Mouse (Mus musculus): ENCODE measurements around the gene Eif2ak1. TPM values are rescaled to one million over a fixed set of nuclear protein-coding genes. Genes with fewer than 3 reads are reported as not detected.
A peak's percentile ranks its signal among the peaks of the same experiment; 100 is the strongest.
"Not testable (repeated sequence)": the region's sequence is repeated elsewhere in the genome, so short reads cannot be mapped to it uniquely, and the experiment has no call there.

The Eif2ak1 gene
- total RNA-seq (2014; fragmentation: Nextera tagmentation) (52.6 and 73.0 TPM in 2 replicates), total RNA-seq (2017) (31.9 and 34.6 TPM in 2 replicates), polyA plus RNA-seq (2012) (12.9 and 18.9 TPM in 2 replicates)

DNA sequence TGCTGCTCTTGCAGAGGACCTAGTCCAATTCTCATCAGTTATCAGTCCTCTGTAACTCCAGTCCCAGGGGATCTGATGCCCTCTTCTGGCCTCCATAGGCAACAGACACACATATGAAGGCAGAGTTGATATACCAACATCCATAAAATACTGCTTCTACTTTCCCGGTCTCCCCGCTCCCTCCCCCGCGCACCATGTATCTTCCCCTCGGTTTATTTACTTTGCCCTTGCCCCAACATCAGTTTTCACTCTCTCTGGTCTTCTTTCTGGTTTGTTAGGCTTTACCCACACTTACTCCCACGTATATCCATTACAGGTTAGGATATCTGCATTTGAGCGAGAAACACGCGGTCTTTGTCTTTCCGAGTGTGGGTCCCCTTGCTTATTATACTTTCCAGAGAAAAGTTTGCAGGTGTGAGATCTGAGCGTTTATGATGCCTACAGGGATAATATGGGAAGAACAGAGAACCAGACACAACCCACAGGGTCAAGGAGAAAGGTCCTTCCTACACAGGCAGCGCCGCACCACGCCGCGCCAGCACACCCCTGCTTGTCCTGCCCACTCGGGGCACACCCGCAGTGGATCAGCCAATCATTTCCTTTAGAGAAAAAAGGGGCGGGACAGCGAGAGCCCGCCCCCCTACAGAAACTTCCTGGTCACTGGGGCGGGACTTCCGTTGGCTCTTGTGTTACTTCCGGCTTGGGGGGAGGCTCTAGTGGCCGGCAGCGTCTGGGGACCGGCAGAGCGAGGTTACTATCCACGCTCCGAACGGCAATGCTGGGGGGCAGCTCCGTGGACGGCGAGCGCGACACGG is at the start of gene Eif2ak1:
Eif2ak1 (plus strand) TSS at position 673 of the 815 bp plus-strand sequence.
- H3K4me3 ChIP-seq (ENCODE audit: low read depth, low read length) = peak within 1 kb of the TSS; percentile 99
- peak; percentile 96 for DNase-seq (ENCODE audit: low spot score)
- TF ChIP-seq GATA1 (IDR thresholded peaks at IDR 0.05; ENCODE audit: borderline replicate concordance, low read length) (no peak), CTCF (IDR thresholded peaks at IDR 0.05; ENCODE audit: low read depth, low read length) (peak; percentile 17; the same call in 1 of the 2 replicates)
- H3K27me3 ChIP-seq (ENCODE audit: insufficient read depth, low read length) = peaks cover 14% of the 10 kb centered on the region
- H3K4me1 ChIP-seq (ENCODE audit: insufficient read depth, low read depth, low read length) = peaks cover 30% of the 10 kb centered on the region
- ATAC-seq (ENCODE audit: extremely low read depth, insufficient number of reproducible peaks, low FRiP score, poor library complexity, severe bottlenecking) = peak; percentile 91
- peaks cover 11% of the 10 kb centered on the region for H3K36me3 ChIP-seq (replicated peaks)
- no peaks in the 10 kb centered on the region for H3K9me3 ChIP-seq (replicated peaks)

DNA sequence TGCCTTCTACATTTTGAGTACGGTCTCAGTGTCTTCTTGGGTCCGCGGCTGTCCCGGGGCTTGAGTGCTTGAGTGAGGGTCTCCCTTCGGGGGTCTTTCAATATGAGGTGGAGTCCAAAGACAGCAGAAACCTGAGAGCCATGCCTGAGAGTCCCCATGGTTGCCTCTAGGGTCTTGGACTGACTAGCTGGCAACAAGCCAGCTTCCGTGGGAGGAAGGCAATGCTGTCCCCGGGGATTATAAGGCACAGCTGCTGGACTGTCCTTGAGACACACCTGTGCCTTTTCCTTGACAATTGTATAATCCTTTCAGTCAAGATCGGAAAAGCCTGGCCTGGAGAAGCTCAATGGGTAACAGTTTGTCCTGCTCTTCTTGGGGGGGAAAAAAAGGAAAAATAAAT is 35.6 kb upstream of the Eif2ak1 start:
- Histone ChIP-seq H3K4me1 (ENCODE audit: insufficient read depth, low read depth, low read length) (no peaks in the 10 kb centered on the region), H3K4me3 (ENCODE audit: low read depth, low read length) (no peak overlapping the region), H3K9me3 (replicated peaks) (no peaks in the 10 kb centered on the region), H3K27me3 (ENCODE audit: insufficient read depth, low read length) (peaks cover 27% of the 10 kb centered on the region), H3K36me3 (replicated peaks) (no peaks in the 10 kb centered on the region)
- DNase-seq (ENCODE audit: low spot score) = no peak
- TF ChIP-seq TAL1 (conservative IDR thresholded peaks at IDR 0.05; ENCODE audit: low read depth, low read length) (no peak), GATA2 (IDR thresholded peaks at IDR 0.05; ENCODE audit: borderline replicate concordance, low read depth, low read length) (no peak), CTCF (IDR thresholded peaks at IDR 0.05; ENCODE audit: low read depth, low read length) (no peak), GATA1 (IDR thresholded peaks at IDR 0.05; ENCODE audit: borderline replicate concordance, low read length) (no peak), POLR2AphosphoS5 (IDR thresholded peaks at IDR 0.05; ENCODE audit: insufficient replicate concordance, low read depth, low read length) (no peak)
- ATAC-seq (ENCODE audit: extremely low read depth, insufficient number of reproducible peaks, low FRiP score, poor library complexity, severe bottlenecking) = no peak

DNA sequence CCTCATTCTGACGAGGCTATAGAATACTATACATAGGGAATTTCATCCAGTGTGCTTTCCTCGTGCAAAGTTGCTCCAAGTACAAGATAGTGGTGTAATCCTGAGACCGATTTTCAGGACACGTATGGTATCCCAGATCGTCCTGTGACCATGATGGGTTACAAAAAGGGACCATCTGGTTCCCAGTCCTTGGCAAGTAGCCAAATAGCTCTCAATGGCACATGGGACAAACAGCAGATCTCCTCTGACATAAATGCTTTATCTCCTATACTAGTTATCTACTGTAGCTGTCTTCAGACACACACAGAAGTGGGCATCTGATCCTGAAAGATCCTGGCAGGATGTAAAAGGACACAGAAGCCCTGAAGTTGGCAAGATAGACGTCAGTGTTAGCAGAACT is 32.2 kb upstream of the Eif2ak1 start:
- Histone ChIP-seq H3K36me3 (replicated peaks) (no peaks in the 10 kb centered on the region), H3K9me3 (replicated peaks) (no peaks in the 10 kb centered on the region), H3K4me1 (ENCODE audit: insufficient read depth, low read depth, low read length) (no peaks in the 10 kb centered on the region), H3K4me3 (ENCODE audit: low read depth, low read length) (no peak overlapping the region), H3K27me3 (ENCODE audit: insufficient read depth, low read length) (peaks cover 27% of the 10 kb centered on the region)
- no peak for DNase-seq (ENCODE audit: low spot score)
- ATAC-seq (ENCODE audit: extremely low read depth, insufficient number of reproducible peaks, low FRiP score, poor library complexity, severe bottlenecking) = no peak
- no peak for TF ChIP-seq CTCF (IDR thresholded peaks at IDR 0.05; ENCODE audit: low read depth, low read length)
- no peak for TF ChIP-seq GATA1 (IDR thresholded peaks at IDR 0.05; ENCODE audit: borderline replicate concordance, low read length)
- no peak for TF ChIP-seq GATA2 (IDR thresholded peaks at IDR 0.05; ENCODE audit: borderline replicate concordance, low read depth, low read length)
- no peak for TF ChIP-seq POLR2AphosphoS5 (IDR thresholded peaks at IDR 0.05; ENCODE audit: insufficient replicate concordance, low read depth, low read length)
- no peak for TF ChIP-seq TAL1 (conservative IDR thresholded peaks at IDR 0.05; ENCODE audit: low read depth, low read length)

- DNase-seq (ENCODE audit: low spot score); H3K4me3 ChIP-seq (ENCODE audit: low read depth, low read length); ATAC-seq (ENCODE audit: extremely low read depth, insufficient number of reproducible peaks, low FRiP score, poor library complexity, severe bottlenecking); H3K9me3 ChIP-seq (replicated peaks); H3K36me3 ChIP-seq (replicated peaks); H3K4me1 ChIP-seq (ENCODE audit: insufficient read depth, low read depth, low read length): not testable (repeated sequence)
- H3K27me3 ChIP-seq (ENCODE audit: insufficient read depth, low read length) = peaks cover 15% of the 10 kb centered on the region
Observed at GRCm38 (mm10) chr5:143801216-143801615, 16.4 kb upstream of the Eif2ak1 start.

DNA sequence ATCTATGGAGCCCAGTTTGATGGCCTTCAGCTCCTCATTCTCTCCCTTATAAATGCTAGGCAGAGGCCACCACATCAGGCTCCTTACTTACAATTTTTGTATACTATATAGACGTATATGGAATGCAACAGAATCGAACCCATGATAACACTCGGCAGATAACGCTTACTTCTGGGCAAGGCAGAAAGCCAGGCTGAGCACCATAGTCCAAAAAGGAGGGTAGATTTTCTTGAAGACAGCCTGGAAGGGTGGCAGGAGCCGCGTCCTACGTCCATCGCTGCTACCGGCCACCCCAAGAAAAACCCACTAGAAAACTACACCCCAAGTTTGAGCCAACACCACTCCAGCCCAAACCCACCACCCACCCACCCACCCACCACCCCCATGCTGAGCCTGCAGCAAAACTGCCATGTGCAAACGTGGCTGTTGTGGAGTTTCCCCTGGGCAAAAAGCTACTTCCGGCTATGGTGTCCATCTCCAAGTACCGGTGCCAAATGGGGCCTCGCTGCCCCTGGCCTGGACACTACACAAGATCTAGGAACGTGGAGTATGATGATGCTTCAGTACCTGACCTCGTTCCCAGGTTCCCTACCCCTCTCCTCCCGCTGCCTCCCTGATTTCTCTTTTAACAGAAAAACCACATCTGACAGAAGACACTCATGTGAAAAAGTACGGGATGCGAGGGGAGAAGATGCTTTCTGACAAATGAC is 13.4 kb upstream of the Eif2ak1 start:
- DNase-seq (ENCODE audit: low spot score) (no peak), ATAC-seq (ENCODE audit: extremely low read depth, insufficient number of reproducible peaks, low FRiP score, poor library complexity, severe bottlenecking) (no peak)
- H3K9me3 ChIP-seq (replicated peaks) = no peaks in the 10 kb centered on the region
- no peak for TF ChIP-seq GATA2 (IDR thresholded peaks at IDR 0.05; ENCODE audit: borderline replicate concordance, low read depth, low read length)
- no peak for TF ChIP-seq TAL1 (conservative IDR thresholded peaks at IDR 0.05; ENCODE audit: low read depth, low read length)
- TF ChIP-seq POLR2AphosphoS5 (IDR thresholded peaks at IDR 0.05; ENCODE audit: insufficient replicate concordance, low read depth, low read length) = no peak
- TF ChIP-seq GATA1 (IDR thresholded peaks at IDR 0.05; ENCODE audit: borderline replicate concordance, low read length) = no peak
- no peak for TF ChIP-seq CTCF (IDR thresholded peaks at IDR 0.05; ENCODE audit: low read depth, low read length)
- H3K27me3 ChIP-seq (ENCODE audit: insufficient read depth, low read length) = peaks cover 31% of the 10 kb centered on the region
- H3K36me3 ChIP-seq (replicated peaks) = no peaks in the 10 kb centered on the region
- H3K4me3 ChIP-seq (ENCODE audit: low read depth, low read length) = no peak overlapping the region
- peaks cover 4% of the 10 kb centered on the region; the same call in 1 of the 2 replicates for H3K4me1 ChIP-seq (ENCODE audit: insufficient read depth, low read depth, low read length)

DNA sequence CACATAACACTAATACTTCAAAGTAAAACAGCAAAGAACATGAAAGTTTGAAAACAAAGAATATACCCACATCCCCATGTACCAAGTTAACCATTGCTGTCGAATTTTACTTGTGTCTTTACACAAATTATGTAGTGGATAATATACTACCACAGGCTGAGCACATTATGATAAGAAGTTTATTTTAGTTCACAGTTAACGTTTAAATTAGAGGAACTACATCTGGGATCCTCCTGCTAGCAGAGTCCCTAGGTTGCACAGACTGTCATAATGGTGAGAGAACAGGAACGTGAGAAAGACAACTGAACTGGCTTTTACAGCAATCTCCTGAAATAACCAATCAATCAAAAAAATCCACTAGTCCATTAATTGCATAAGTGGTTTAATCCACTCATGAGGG is 10.3 kb upstream of the Eif2ak1 start:
- Histone ChIP-seq H3K4me1 (ENCODE audit: insufficient read depth, low read depth, low read length) (peaks cover 4% of the 10 kb centered on the region; the same call in 1 of the 2 replicates), H3K9me3 (replicated peaks) (no peaks in the 10 kb centered on the region), H3K4me3 (ENCODE audit: low read depth, low read length) (no peak overlapping the region), H3K36me3 (replicated peaks) (no peaks in the 10 kb centered on the region), H3K27me3 (ENCODE audit: insufficient read depth, low read length) (peaks cover 23% of the 10 kb centered on the region)
- no peak for ATAC-seq (ENCODE audit: extremely low read depth, insufficient number of reproducible peaks, low FRiP score, poor library complexity, severe bottlenecking)
- DNase-seq (ENCODE audit: low spot score) = no peak
- TF ChIP-seq POLR2AphosphoS5 (IDR thresholded peaks at IDR 0.05; ENCODE audit: insufficient replicate concordance, low read depth, low read length) (no peak), CTCF (IDR thresholded peaks at IDR 0.05; ENCODE audit: low read depth, low read length) (no peak), TAL1 (conservative IDR thresholded peaks at IDR 0.05; ENCODE audit: low read depth, low read length) (no peak), GATA2 (IDR thresholded peaks at IDR 0.05; ENCODE audit: borderline replicate concordance, low read depth, low read length) (no peak), GATA1 (IDR thresholded peaks at IDR 0.05; ENCODE audit: borderline replicate concordance, low read length) (no peak)

Data from G1E (cell line).